Mouse (Mus musculus) myocyte (in vitro differentiated cells): ENCODE measurements at regions not wholly inside any gene's neighbourhood (a gene's known extent, or its start where the extent isn't known, plus 50 kb on each side); places are given as distances from the start of the nearest gene placed in this dataset.

Source experiments
- CEBPB ChIP-seq: IDR thresholded peaks from 2 replicates; pipeline ENCODE4 v1.6.1; 2011; ENCODE audit warnings: mild to moderate bottlenecking, moderate library complexity; ENCODE audit not compliant: poor library complexity, insufficient read depth, severe bottlenecking
- E2F4 ChIP-seq: IDR thresholded peaks from one replicate; pipeline ENCODE4 v1.6.1; 2011; ENCODE audit warnings: mild to moderate bottlenecking, control low read depth, moderate library complexity; ENCODE audit not compliant: insufficient read depth
- MAX ChIP-seq: IDR thresholded peaks from one replicate; pipeline ENCODE4 v1.6.1; 2011; ENCODE audit warnings: low read depth, mild to moderate bottlenecking, control low read depth
- MYOD1 ChIP-seq, 3 experiments: IDR thresholded peaks; one replicate each; pipeline ENCODE4 v1.6.1; 2011; ENCODE audit warnings: control low read depth in 2 of 3, low read depth in 2 of 3, mild to moderate bottlenecking in 2 of 3, moderate library complexity in 1 of 3; ENCODE audit not compliant: insufficient read length in 2 of 3, control insufficient read depth in 1 of 3
- MYOG ChIP-seq, 3 experiments: IDR thresholded peaks; one replicate each; pipeline ENCODE4 v1.6.1; 2011; ENCODE audit warnings: control low read depth in 2 of 3, low read depth in 2 of 3, mild to moderate bottlenecking in 2 of 3; ENCODE audit not compliant: insufficient read length in 2 of 3, control insufficient read depth in 1 of 3, insufficient read depth in 1 of 3
- POLR2A ChIP-seq: IDR thresholded peaks from one replicate; pipeline ENCODE4 v1.6.1; 2011; ENCODE audit warnings: low read depth, mild to moderate bottlenecking, control low read depth, moderate library complexity; ENCODE audit not compliant: insufficient read length
- POLR2AphosphoS2 ChIP-seq: IDR thresholded peaks from one replicate; pipeline ENCODE4 v1.6.1; 2011; ENCODE audit warnings: low read depth, control low read depth; ENCODE audit not compliant: insufficient read length
- REST ChIP-seq: IDR thresholded peaks from one replicate; pipeline ENCODE4 v1.6.1; 2011; ENCODE audit warnings: mild to moderate bottlenecking, control low read depth, moderate library complexity; ENCODE audit not compliant: insufficient read depth, insufficient read length
- SRF ChIP-seq: IDR thresholded peaks from one replicate; pipeline ENCODE4 v1.6.1; 2011; ENCODE audit warnings: low read depth; ENCODE audit not compliant: control insufficient read depth, insufficient read length
- TCF12 ChIP-seq: IDR thresholded peaks from one replicate; pipeline ENCODE4 v1.6.1; 2011; ENCODE audit warnings: mild to moderate bottlenecking, control low read depth; ENCODE audit not compliant: poor library complexity, insufficient read depth, severe bottlenecking
- USF1 ChIP-seq: IDR thresholded peaks from one replicate; pipeline ENCODE4 v1.6.1; 2011; ENCODE audit warnings: low read depth, mild to moderate bottlenecking, control low read depth, moderate library complexity

DNA sequence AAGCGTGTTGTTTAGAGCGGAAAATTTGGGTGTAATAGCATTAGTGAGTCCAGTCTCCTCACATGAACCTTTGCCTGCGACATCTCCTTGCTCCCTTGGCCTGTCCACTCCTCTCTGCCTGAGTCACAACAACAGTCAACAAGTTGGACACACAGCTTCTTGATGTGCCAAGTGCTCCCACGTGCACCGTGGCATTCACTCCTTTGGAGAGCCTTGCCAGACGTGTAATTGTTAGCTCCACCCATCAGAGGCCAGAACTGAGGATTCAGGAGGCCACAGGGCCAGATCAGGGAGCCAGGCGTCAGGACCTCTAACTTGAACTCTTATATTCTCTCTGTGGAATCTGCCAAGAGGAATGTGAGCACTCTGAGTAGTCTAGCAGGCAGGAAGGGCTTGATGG, 58.7 kb upstream of the Cdon start:
- TF ChIP-seq USF1 (no peak), POLR2A (no peak), CEBPB (no peak), MYOG (IDR thresholded peaks at IDR 0.05; ENCODE audit: control insufficient read depth in 1 of 3, insufficient read depth in 1 of 3, insufficient read length in 2 of 3, low read depth in 2 of 3) (no peak), MAX (no peak), SRF (no peak), E2F4 (no peak), TCF12 (no peak), REST (no peak), POLR2AphosphoS2 (no peak), MYOD1 (IDR thresholded peaks at IDR 0.05; ENCODE audit: control insufficient read depth in 1 of 3, insufficient read length in 2 of 3, low read depth in 2 of 3) (no peak)
